Mouse (Mus musculus) lung, embryonic 15.5 days (tissue): ENCODE results near the gene Mlkl. TPM values are rescaled to one million over a fixed set of nuclear protein-coding genes. Genes with fewer than 3 reads are reported as not detected.
A peak's percentile ranks its signal among the peaks of the same experiment; 100 is the strongest.
"Not testable (repeated sequence)": the region's sequence is repeated elsewhere in the genome, so short reads cannot be mapped to it uniquely, and the experiment has no call there.

Source experiments
- ATAC-seq: fragments of 200-750 bp; cut with Nextera tagmentation; 2 replicates; pipeline ENCODE4 v1.8.0; 2017; ENCODE audit warnings: moderate number of reproducible peaks, borderline replicate concordance; ENCODE audit not compliant: low FRiP score, low TSS enrichment; ENCODE audit errors: extremely low read depth
- H3K27ac ChIP-seq: fragments of 300-500 bp; sonication (generic); 2 replicates; pipeline ENCODE4 v1.5.1; 2015; ENCODE audit warnings: moderate library complexity, mild to moderate bottlenecking, inconsistent platforms
- H3K27me3 ChIP-seq: fragments of 300-500 bp; sonication (generic); 2 replicates; pipeline ENCODE4 v1.6.1; 2015; ENCODE audit warnings: inconsistent platforms
- H3K36me3 ChIP-seq: fragments of 300-500 bp; sonication (generic); 2 replicates; pipeline ENCODE4 v1.6.1; 2015; ENCODE audit warnings: inconsistent platforms
- H3K4me1 ChIP-seq: fragments of 300-500 bp; sonication (generic); 2 replicates; pipeline ENCODE4 v1.6.1; 2015; ENCODE audit warnings: inconsistent platforms
- H3K4me2 ChIP-seq: fragments of 300-500 bp; sonication (generic); 2 replicates; pipeline ENCODE4 v1.6.1; 2015; ENCODE audit warnings: inconsistent platforms, mild to moderate bottlenecking, moderate library complexity
- H3K4me3 ChIP-seq: fragments of 300-500 bp; sonication (generic); 2 replicates; pipeline ENCODE4 v1.5.1; 2015; ENCODE audit warnings: mild to moderate bottlenecking, inconsistent platforms
- H3K9ac ChIP-seq: fragments of 300-500 bp; sonication (generic); 2 replicates; pipeline ENCODE4 v1.6.1; 2015; ENCODE audit warnings: inconsistent platforms
- H3K9me3 ChIP-seq: fragments of 300-500 bp; sonication (generic); 2 replicates; pipeline ENCODE4 v1.6.1; 2016; ENCODE audit warnings: inconsistent platforms
- WGBS: fragments of 180-500 bp; shearing (Covaris S2); methylation state at CpG from one replicate; pipeline ENCODE4 v1.1.7; 2015; 5-methylcytosine and 5-hydroxymethylcytosine counted together
- polyA plus RNA-seq: library from polyadenylated mRNA; unstranded; fragments of >200 nt; fragmentation: Nextera tagmentation; extraction: Ambion mirVana; gene quantifications from 2 replicates; pipeline ENCODE4 v1.2.1, GENCODE M21; 2015

Gene Mlkl
- polyA plus RNA-seq, 1 experiment from 2014 or later: 5.2 TPM

GRCm38 (mm10) chr8:111353497-111353896 lies 15.5 kb upstream of the Mlkl start:
- ATAC-seq: no peak
- H3K27me3 ChIP-seq: no peaks in the 10 kb centered on the region

GRCm38 (mm10) chr8:111352289-111352688 lies 14.3 kb upstream of the Mlkl start:
- WGBS: 77% methylated on average over 5 of the region's 5 CpGs
- ATAC-seq: no peak
- Histone ChIP-seq H3K4me2 (no peak overlapping the region), H3K4me1 (no peaks in the 10 kb centered on the region), H3K27ac (no peak overlapping the region), H3K27me3 (no peaks in the 10 kb centered on the region), H3K36me3 (no peaks in the 10 kb centered on the region), H3K9me3 (no peaks in the 10 kb centered on the region), H3K4me3 (no peak overlapping the region), H3K9ac (no peak overlapping the region)

More at GRCm38 (mm10) chr8:111353497-111353896, 15.5 kb upstream of the Mlkl start:
- Histone ChIP-seq H3K27ac (no peak overlapping the region), H3K4me1 (no peaks in the 10 kb centered on the region), H3K9me3 (no peaks in the 10 kb centered on the region), H3K4me2 (no peak overlapping the region), H3K4me3 (no peak overlapping the region), H3K36me3 (no peaks in the 10 kb centered on the region), H3K9ac (no peak overlapping the region)
- 74% methylated on average over 9 of the region's 9 CpGs for WGBS

- no peaks in the 10 kb centered on the region for H3K9me3 ChIP-seq
- H3K27me3 ChIP-seq: no peaks in the 10 kb centered on the region
- H3K4me3 ChIP-seq: no peak overlapping the region
- ATAC-seq: no peak
- no peak overlapping the region for H3K9ac ChIP-seq
- H3K4me1 ChIP-seq: no peaks in the 10 kb centered on the region
- no peak overlapping the region for H3K27ac ChIP-seq
- H3K36me3 ChIP-seq: no peaks in the 10 kb centered on the region
- WGBS: 81% methylated on average over 6 of the region's 6 CpGs
- H3K4me2 ChIP-seq: no peak overlapping the region
Measured at GRCm38 (mm10) chr8:111350577-111350976, 12.6 kb upstream of the Mlkl start.

- no peak overlapping the region for H3K4me2 ChIP-seq
- ATAC-seq: no peak
- no peak overlapping the region for H3K4me3 ChIP-seq
- 0 out of 2 replicates have a peak, but pooled peaks cover 4% of the 10 kb centered on the region for H3K4me1 ChIP-seq
- H3K27me3 ChIP-seq: no peaks in the 10 kb centered on the region
- H3K9ac ChIP-seq: no peak overlapping the region
- H3K36me3 ChIP-seq: no peaks in the 10 kb centered on the region
- no peaks in the 10 kb centered on the region for H3K9me3 ChIP-seq
- WGBS: 2% methylated on average over 5 of the region's 5 CpGs
- no peak overlapping the region for H3K27ac ChIP-seq
Measured at GRCm38 (mm10) chr8:111343225-111343624, 5.2 kb upstream of the Mlkl start.

GRCm38 (mm10) chr8:111340186-111340585 lies 2.2 kb upstream of the Mlkl start:
- Histone ChIP-seq H3K9ac (no peak overlapping the region), H3K36me3 (no peaks in the 10 kb centered on the region), H3K4me1 (0 out of 2 replicates have a peak, but pooled peaks cover 12% of the 10 kb centered on the region), H3K27me3 (no peaks in the 10 kb centered on the region), H3K4me2 (no peak overlapping the region), H3K9me3 (no peaks in the 10 kb centered on the region), H3K27ac (no peak overlapping the region), H3K4me3 (no peak overlapping the region)
- no peak for ATAC-seq
- WGBS: 60% methylated on average over 3 of the region's 3 CpGs

- no peaks in the 10 kb centered on the region for H3K9me3 ChIP-seq
- ATAC-seq: no peak
- peak overlapping the region; percentile 86 for H3K4me2 ChIP-seq
- H3K9ac ChIP-seq: no peak overlapping the region; the same call in 1 of the 2 replicates
- 30% methylated on average over 12 of the region's 12 CpGs for WGBS
- peak overlapping the region; percentile 27; the same call in 1 of the 2 replicates for H3K27ac ChIP-seq
- H3K4me1 ChIP-seq: 0 out of 2 replicates have a peak, but pooled peaks cover 12% of the 10 kb centered on the region
- peak overlapping the region; percentile 48 for H3K4me3 ChIP-seq
- H3K27me3 ChIP-seq: no peaks in the 10 kb centered on the region
- no peaks in the 10 kb centered on the region for H3K36me3 ChIP-seq
Measured at GRCm38 (mm10) chr8:111338370-111339208, 612 bp upstream of the Mlkl start.

- no peaks in the 10 kb centered on the region for H3K9me3 ChIP-seq
- no peaks in the 10 kb centered on the region for H3K27me3 ChIP-seq
- no peaks in the 10 kb centered on the region for H3K36me3 ChIP-seq
- H3K4me2 ChIP-seq: peak overlapping the region; percentile 86
- no peak for ATAC-seq
- H3K27ac ChIP-seq: 0 out of 2 replicates have a peak overlapping the region, but pooled peaks have one; percentile 27
- 0 out of 2 replicates have a peak, but pooled peaks cover 12% of the 10 kb centered on the region for H3K4me1 ChIP-seq
- peak overlapping the region; percentile 36 for H3K9ac ChIP-seq
- WGBS: 20% methylated on average over 17 of the region's 17 CpGs
- H3K4me3 ChIP-seq: peak overlapping the region; percentile 48
Measured at GRCm38 (mm10) chr8:111337311-111337889, 577 bp downstream of the Mlkl start.

GRCm38 (mm10) chr8:111336692-111337091 lies 1.3 kb downstream of the Mlkl start:
- 82% methylated on average over 4 of the region's 4 CpGs for WGBS

GRCm38 (mm10) chr8:111325222-111325790 lies 12.7 kb downstream of the Mlkl start:
- Histone ChIP-seq H3K9ac (no peak overlapping the region), H3K27ac (no peak overlapping the region), H3K4me1 (no peaks in the 10 kb centered on the region), H3K4me2 (no peak overlapping the region), H3K36me3 (no peaks in the 10 kb centered on the region), H3K4me3 (no peak overlapping the region), H3K9me3 (no peaks in the 10 kb centered on the region), H3K27me3 (no peaks in the 10 kb centered on the region)
- WGBS: 70% methylated on average over 6 of the region's 6 CpGs
- no peak for ATAC-seq

More at GRCm38 (mm10) chr8:111336692-111337091, 1.3 kb downstream of the Mlkl start:
- no peak for ATAC-seq
- Histone ChIP-seq H3K27ac (no peak overlapping the region), H3K4me1 (0 out of 2 replicates have a peak, but pooled peaks cover 12% of the 10 kb centered on the region), H3K27me3 (no peaks in the 10 kb centered on the region), H3K36me3 (no peaks in the 10 kb centered on the region), H3K9ac (no peak overlapping the region), H3K4me3 (no peak overlapping the region), H3K9me3 (no peaks in the 10 kb centered on the region), H3K4me2 (no peak overlapping the region)

GRCm38 (mm10) chr8:111314729-111315128 lies 23.2 kb downstream of the Mlkl start:
- no peak for ATAC-seq
- Histone ChIP-seq H3K9me3 (no peaks in the 10 kb centered on the region), H3K4me2 (no peak overlapping the region), H3K27ac (no peak overlapping the region), H3K4me1 (no peaks in the 10 kb centered on the region), H3K9ac (no peak overlapping the region), H3K36me3 (no peaks in the 10 kb centered on the region), H3K4me3 (no peak overlapping the region), H3K27me3 (no peaks in the 10 kb centered on the region)
- WGBS: 81% methylated on average over 12 of the region's 12 CpGs

GRCm38 (mm10) chr8:111313961-111314360 lies 24.0 kb downstream of the Mlkl start:
- H3K4me3 ChIP-seq, H3K27ac ChIP-seq, H3K27me3 ChIP-seq, H3K9ac ChIP-seq, H3K9me3 ChIP-seq, H3K4me1 ChIP-seq, H3K36me3 ChIP-seq, H3K4me2 ChIP-seq, ATAC-seq: not testable (repeated sequence)
- WGBS: 93% methylated on average over 6 of the region's 6 CpGs

- ATAC-seq: no peak
Measured at GRCm38 (mm10) chr8:111312758-111313162, 25.2 kb downstream of the Mlkl start.

More at GRCm38 (mm10) chr8:111312758-111313162, 25.2 kb downstream of the Mlkl start:
- no peaks in the 10 kb centered on the region for H3K9me3 ChIP-seq
- H3K4me1 ChIP-seq: no peaks in the 10 kb centered on the region
- no peak overlapping the region for H3K27ac ChIP-seq
- H3K4me2 ChIP-seq: no peak overlapping the region
- no peaks in the 10 kb centered on the region for H3K27me3 ChIP-seq
- 74% methylated on average over 3 of the region's 3 CpGs for WGBS
- H3K4me3 ChIP-seq: no peak overlapping the region
- H3K36me3 ChIP-seq: no peaks in the 10 kb centered on the region
- no peak overlapping the region for H3K9ac ChIP-seq
